Mouse (Mus musculus) cerebellum, adult 2 months (tissue): Measurements from ENCODE around the gene Il31ra.

Source experiments
- CTCF ChIP-seq: fragments of 200-500 bp; IDR thresholded peaks from 2 replicates; pipeline ENCODE4 v1.5.1; 2011; ENCODE audit warnings: low read depth, mild to moderate bottlenecking, control low read depth, low read length, moderate library complexity, borderline replicate concordance; ENCODE audit not compliant: insufficient read depth
- POLR2A ChIP-seq: fragments of 200-500 bp; IDR thresholded peaks from 2 replicates; pipeline ENCODE4 v1.6.1; 2011; ENCODE audit warnings: low read length, control low read depth, borderline replicate concordance; ENCODE audit not compliant: insufficient read depth

DNA sequence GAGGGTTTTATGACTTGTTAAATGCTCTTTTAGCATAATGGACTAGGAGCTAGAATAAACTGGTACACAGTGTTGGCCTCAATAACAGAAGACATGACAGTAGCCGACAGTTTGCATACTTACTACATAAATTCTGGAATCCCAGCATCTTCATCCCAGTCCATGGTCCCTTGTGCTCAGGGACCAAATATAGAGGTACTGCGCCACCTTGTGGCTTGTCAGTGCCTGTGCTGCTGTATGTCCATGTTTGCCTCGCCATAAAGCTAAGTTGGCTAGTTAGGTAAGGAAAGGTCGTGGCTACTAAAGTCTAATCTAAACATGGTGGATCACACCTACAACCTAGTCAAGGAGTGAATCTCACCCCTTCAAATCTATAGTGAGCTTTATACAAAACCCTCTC is 84.7 kb downstream of the Il31ra start:
- peak; percentile 91 for TF ChIP-seq CTCF
- no peak for TF ChIP-seq POLR2A
